23 mouse cellular contexts compared by ENCODE assay signal in the genomic region with DNA sequence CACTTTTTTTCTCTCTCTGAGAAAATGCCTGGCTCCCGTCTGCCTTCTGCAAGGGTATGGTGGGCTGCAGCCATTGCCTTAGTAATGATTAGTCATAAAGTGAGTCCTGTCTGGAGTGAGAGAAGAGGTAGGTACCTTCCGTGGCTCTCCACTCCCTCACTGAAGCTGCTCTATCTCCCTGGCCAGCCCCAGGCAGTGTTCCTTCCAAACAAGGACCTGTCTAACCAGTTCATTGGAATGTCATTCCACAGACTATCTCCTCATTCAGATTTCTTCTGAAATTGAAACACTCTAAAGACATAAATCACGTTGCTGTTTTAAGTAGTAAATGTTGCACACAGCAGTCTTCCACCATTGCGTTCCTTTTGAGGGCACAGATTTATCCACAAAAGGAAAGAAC.
DNase-seq lines count a peak whose midpoint lies in the region; ATAC-seq and TF ChIP-seq lines count a peak whose summit lies in the region.
"Had no signal": no experiment of that assay in that cellular context is flagged by ENCODE, and none has a peak within 500 bp of the region (broad histone marks: within the 10 kb centered on the region; RNA-seq: fewer than 3 reads in every experiment).

No protein-coding gene starts in this region.

- H3K36me3 ChIP-seq in intestine, embryonic 14.5 days (ENCODE audit: control insufficient read depth, insufficient read depth, low read length) = no peaks in the 10 kb centered on the region
- H3K36me3 ChIP-seq in intestine, embryonic 16.5 days (ENCODE audit: control insufficient read depth, insufficient read depth, low read length) = no peaks in the 10 kb centered on the region
- H3K36me3 ChIP-seq in heart, adult 2 months (ENCODE audit: control insufficient read depth, insufficient read depth, low read length) = no peaks in the 10 kb centered on the region
- H3K36me3 ChIP-seq: embryonic facial prominence, embryonic 12.5 days; hindbrain, embryonic 10.5 days; liver, embryonic 12.5 days; lung, embryonic 15.5 days; midbrain, embryonic 10.5 days; neural tube, embryonic 15.5 days had no signal

- intact Hi-C loops in heart, adult 2 months (cut with DNase I) = no loop called here
- intact Hi-C loops in heart, postnatal 10 days (cut with DNase I) = no loop called here

- WGBS in intestine, embryonic 14.5 days = 52% methylated on average over 4 of the region's 4 CpGs
- 46% methylated on average over 4 of the region's 4 CpGs for WGBS in intestine, embryonic 16.5 days
- 67% methylated on average over 4 of the region's 4 CpGs for WGBS in heart, adult 2 months

- no peak overlapping the region for H3K4me2 ChIP-seq in intestine, embryonic 14.5 days (ENCODE audit: low read length)
- H3K4me2 ChIP-seq in intestine, embryonic 16.5 days (ENCODE audit: low read depth, low read length) = no peak overlapping the region
- H3K4me2 ChIP-seq: embryonic facial prominence, embryonic 12.5 days; heart, embryonic 11.5 days; liver, embryonic 12.5 days; lung, embryonic 15.5 days; neural tube, embryonic 15.5 days had no signal

- no peak for TF ChIP-seq EP300 in heart, adult 2 months (IDR thresholded peaks at IDR 0.05; ENCODE audit: insufficient read depth, low read depth, low read length)

- DNase-seq in intestine, embryonic 14.5 days (ENCODE audit: low spot score) = no peak
- peak; percentile 44 for DNase-seq in urinary bladder, postnatal 14 days (ENCODE audit: low spot score)
- no peak for DNase-seq in urinary bladder, postnatal 4 days (ENCODE audit: low spot score in 2 of 2)
- peak; percentile 87 for DNase-seq in gonadal fat pad, adult 2 months (ENCODE audit: low read depth)
- no peak for DNase-seq in heart, adult 2 months
- DNase-seq in heart, postnatal 10 days = no peak
- no peak for DNase-seq in adrenal gland, adult 18-20 months (ENCODE audit: low spot score in 2 of 2)
- DNase-seq: adrenal gland, postnatal 25 days; cerebellum, adult 9-10 months; gastrocnemius, adult 2 months; kidney, adult 18-20 months; right cerebral cortex, adult 18-20 months had no signal

- no peaks in the 10 kb centered on the region for H3K4me1 ChIP-seq in intestine, embryonic 14.5 days (replicated peaks; ENCODE audit: control insufficient read depth, insufficient read depth, low read length)
- no peaks in the 10 kb centered on the region for H3K4me1 ChIP-seq in intestine, embryonic 16.5 days (ENCODE audit: control insufficient read depth, insufficient read depth, low read length)
- no peaks in the 10 kb centered on the region for H3K4me1 ChIP-seq in heart, adult 2 months (ENCODE audit: control insufficient read depth, insufficient read depth, low read length)
- H3K4me1 ChIP-seq: embryonic facial prominence, embryonic 12.5 days; hindbrain, embryonic 10.5 days; liver, embryonic 12.5 days; neural tube, embryonic 15.5 days had no signal

- TF ChIP-seq POLR2A in heart, adult 2 months (IDR thresholded peaks at IDR 0.05; ENCODE audit: insufficient read depth, low read depth, low read length) = no peak

- ATAC-seq in intestine, embryonic 14.5 days (replicated peaks; ENCODE audit: low FRiP score, low TSS enrichment, low read depth) = 0 out of 2 replicates have a peak, but pooled peaks have one; percentile 50
- ATAC-seq in intestine, embryonic 16.5 days = no peak
- ATAC-seq: CD4-positive, CD25-positive, alpha-beta regulatory T cell, adult 4 months; hindbrain, embryonic 16.5 days; liver, embryonic 12.5 days had no signal

- no peaks in the 10 kb centered on the region for H3K79me2 ChIP-seq in heart, adult 2 months (replicated peaks; ENCODE audit: control insufficient read depth, insufficient read depth, low read length)

- no peaks in the 10 kb centered on the region for H3K27me3 ChIP-seq in intestine, embryonic 14.5 days (replicated peaks; ENCODE audit: control insufficient read depth, insufficient read depth, low read length)
- H3K27me3 ChIP-seq in intestine, embryonic 16.5 days (replicated peaks; ENCODE audit: control insufficient read depth, insufficient read depth, low read length) = no peaks in the 10 kb centered on the region
- no peaks in the 10 kb centered on the region for H3K27me3 ChIP-seq in heart, adult 2 months (ENCODE audit: control insufficient read depth, insufficient read depth, low read length)
- H3K27me3 ChIP-seq: embryonic facial prominence, embryonic 12.5 days; liver, embryonic 12.5 days; lung, embryonic 15.5 days; neural tube, embryonic 15.5 days had no signal

- no peak for TF ChIP-seq CTCF in heart, adult 2 months (IDR thresholded peaks at IDR 0.05)

- no peak overlapping the region for H3K4me3 ChIP-seq in intestine, embryonic 14.5 days (ENCODE audit: low read depth, low read length)
- no peak overlapping the region for H3K4me3 ChIP-seq in intestine, embryonic 16.5 days (ENCODE audit: low read length)
- H3K4me3 ChIP-seq in heart, adult 2 months = no peak overlapping the region
- H3K4me3 ChIP-seq: embryonic facial prominence, embryonic 12.5 days; gastrocnemius, adult 2 months; hindbrain, embryonic 10.5 days; liver, embryonic 12.5 days; lung, embryonic 15.5 days; midbrain, embryonic 10.5 days; neural tube, embryonic 15.5 days had no signal

- no peak overlapping the region for H3K9ac ChIP-seq in intestine, embryonic 14.5 days (ENCODE audit: low read length)
- H3K9ac ChIP-seq in intestine, embryonic 16.5 days (ENCODE audit: low read depth, low read length) = no peak overlapping the region
- H3K9ac ChIP-seq in heart, adult 2 months (ENCODE audit: low read depth, low read length) = no peak overlapping the region
- H3K9ac ChIP-seq: embryonic facial prominence, embryonic 12.5 days; liver, embryonic 12.5 days; lung, embryonic 15.5 days; neural tube, embryonic 15.5 days had no signal

- no peak overlapping the region for H3K27ac ChIP-seq in intestine, embryonic 14.5 days (ENCODE audit: low read depth)
- no peak overlapping the region for H3K27ac ChIP-seq in intestine, embryonic 16.5 days (ENCODE audit: low read length)
- no peak overlapping the region for H3K27ac ChIP-seq in heart, adult 2 months
- H3K27ac ChIP-seq: embryonic facial prominence, embryonic 12.5 days; gastrocnemius, adult 2 months; hindbrain, embryonic 10.5 days; liver, embryonic 12.5 days; lung, embryonic 15.5 days; macrophage; midbrain, embryonic 10.5 days; neural tube, embryonic 15.5 days had no signal

- no peaks in the 10 kb centered on the region for H3K9me3 ChIP-seq in intestine, embryonic 14.5 days (ENCODE audit: control insufficient read depth, low read length)
- H3K9me3 ChIP-seq in intestine, embryonic 16.5 days (ENCODE audit: control insufficient read depth, low read length) = no peaks in the 10 kb centered on the region
- H3K9me3 ChIP-seq: embryonic facial prominence, embryonic 12.5 days; hindbrain, embryonic 10.5 days; liver, embryonic 12.5 days; lung, embryonic 15.5 days; midbrain, embryonic 10.5 days; neural tube, embryonic 15.5 days had no signal

Comparison
In these comparisons a context has a peak if more than half of its experiments do, and no peak if none do; other contexts are left out.
1. DNase-seq: peak in urinary bladder, postnatal 14 days (single experiment) and gonadal fat pad, adult 2 months (single experiment); none in intestine, embryonic 14.5 days (single experiment), urinary bladder, postnatal 4 days (0 of 2), heart, adult 2 months (0 of 2), heart, postnatal 10 days (0 of 2) and adrenal gland, adult 18-20 months (0 of 2).